Comparison of ENCODE assay signal across 10 mouse cellular contexts in genomic region chr5:139408511-139408910, GRCm38 (mm10). TPM values are rescaled to one million over a fixed set of nuclear protein-coding genes. Genes with fewer than 3 reads are reported as not detected.
DNase-seq lines count a peak whose midpoint lies in the region; ATAC-seq and TF ChIP-seq lines count a peak whose summit lies in the region.
"Had no signal": no experiment of that assay in that cellular context is flagged by ENCODE, and none has a peak within 500 bp of the region (broad histone marks: within the 10 kb centered on the region; RNA-seq: fewer than 3 reads in every experiment).

No protein-coding gene starts in this region.

- H3K27me3 ChIP-seq in hindbrain, embryonic 16.5 days (replicated peaks; ENCODE audit: control insufficient read depth, insufficient read depth, low read length), result no peaks in the 10 kb centered on the region
- no peaks in the 10 kb centered on the region for H3K27me3 ChIP-seq in hindbrain, embryonic 14.5 days (ENCODE audit: control insufficient read depth, insufficient read depth, low read length)
- no peaks in the 10 kb centered on the region for H3K27me3 ChIP-seq in limb, embryonic 14.5 days (ENCODE audit: control insufficient read depth, insufficient read depth, low read length)

- H3K27ac ChIP-seq in hindbrain, embryonic 16.5 days (ENCODE audit: low read depth, low read length), result no peak overlapping the region
- H3K27ac ChIP-seq in hindbrain, embryonic 14.5 days, result no peak overlapping the region
- no peak overlapping the region for H3K27ac ChIP-seq in limb, embryonic 14.5 days (replicated peaks; ENCODE audit: low read depth, low read length)

- TF ChIP-seq POLR2A in limb, embryonic 14.5 days (IDR thresholded peaks at IDR 0.05; ENCODE audit: borderline replicate concordance, extremely low read depth, insufficient read depth, insufficient read length), result no peak

- 74% methylated on average over 7 of the region's 7 CpGs for WGBS in hindbrain, embryonic 16.5 days
- 87% methylated on average over 7 of the region's 7 CpGs for WGBS in hindbrain, embryonic 14.5 days
- 77% methylated on average over 7 of the region's 7 CpGs for WGBS in limb, embryonic 14.5 days

- no peak for ATAC-seq in hindbrain, embryonic 16.5 days
- no peak for ATAC-seq in hindbrain, embryonic 14.5 days (ENCODE audit: low FRiP score)
- no peak for ATAC-seq in limb, embryonic 14.5 days (ENCODE audit: low FRiP score, low read depth)

- H3K4me1 ChIP-seq in hindbrain, embryonic 16.5 days (ENCODE audit: control insufficient read depth, insufficient read depth, low read depth, low read length), result peaks cover 5% of the 10 kb centered on the region
- H3K4me1 ChIP-seq in hindbrain, embryonic 14.5 days (replicated peaks; ENCODE audit: control insufficient read depth, insufficient read depth, low read length), result no peaks in the 10 kb centered on the region; the same call in 1 of the 2 replicates
- peaks cover 22% of the 10 kb centered on the region for H3K4me1 ChIP-seq in limb, embryonic 14.5 days (ENCODE audit: control insufficient read depth, insufficient read depth, low read length)

- no peaks in the 10 kb centered on the region for H3K9me3 ChIP-seq in hindbrain, embryonic 16.5 days (ENCODE audit: control insufficient read depth, low read length)
- no peaks in the 10 kb centered on the region for H3K9me3 ChIP-seq in hindbrain, embryonic 14.5 days (ENCODE audit: control insufficient read depth, low read length)
- H3K9me3 ChIP-seq in limb, embryonic 14.5 days (ENCODE audit: control insufficient read depth, low read length), result no peaks in the 10 kb centered on the region

- DNase-seq in hindbrain, embryonic 14.5 days (ENCODE audit: low spot score), result no peak
- DNase-seq in right cerebral cortex, postnatal 10 days (ENCODE audit: low spot score in 2 of 2), result peak; percentile 63 to 74
- DNase-seq in right cerebral cortex, postnatal 14 days, result no peak
- peak; percentile 14 for DNase-seq in limb, embryonic 14.5 days (ENCODE audit: low spot score)
- peak; percentile 68 for DNase-seq in skeletal muscle tissue, adult 2 months (ENCODE audit: low read depth, low spot score)
- no peak for DNase-seq in urinary bladder, postnatal 4 days (ENCODE audit: low spot score in 2 of 2)
- DNase-seq in urinary bladder, postnatal 14 days (ENCODE audit: low spot score), result no peak
- DNase-seq: midbrain, embryonic 14.5 days had no signal

- no peak overlapping the region for H3K4me3 ChIP-seq in hindbrain, embryonic 16.5 days (ENCODE audit: low read length)
- H3K4me3 ChIP-seq in hindbrain, embryonic 14.5 days (replicated peaks; ENCODE audit: low read length), result no peak overlapping the region
- H3K4me3 ChIP-seq in limb, embryonic 14.5 days (replicated peaks; ENCODE audit: low read length), result no peak overlapping the region

- no peak overlapping the region for H3K4me2 ChIP-seq in hindbrain, embryonic 16.5 days (ENCODE audit: low read length)
- H3K4me2 ChIP-seq in hindbrain, embryonic 14.5 days (replicated peaks), result no peak overlapping the region
- H3K4me2 ChIP-seq in limb, embryonic 14.5 days (replicated peaks; ENCODE audit: low read depth, low read length, severe bottlenecking), result no peak overlapping the region

- H3K9ac ChIP-seq in hindbrain, embryonic 16.5 days (ENCODE audit: low read depth, low read length), result peak overlapping the region; percentile 13; the same call in 1 of the 2 replicates
- H3K9ac ChIP-seq in hindbrain, embryonic 14.5 days, result no peak overlapping the region
- no peak overlapping the region for H3K9ac ChIP-seq in limb, embryonic 14.5 days (ENCODE audit: low read depth, low read length, severe bottlenecking)

- no peaks in the 10 kb centered on the region for H3K36me3 ChIP-seq in hindbrain, embryonic 16.5 days (ENCODE audit: control insufficient read depth, insufficient read depth, low read length)
- H3K36me3 ChIP-seq in hindbrain, embryonic 14.5 days (replicated peaks; ENCODE audit: control insufficient read depth, insufficient read depth), result no peaks in the 10 kb centered on the region
- no peaks in the 10 kb centered on the region for H3K36me3 ChIP-seq in limb, embryonic 14.5 days (ENCODE audit: control insufficient read depth, insufficient read depth, low read length)

RNA-seq across cellular contexts. Expression of gene C130050O18Rik, which starts 3.4 kb away (rescaled TPM):
- polyA plus RNA-seq in hindbrain, embryonic 16.5 days (2015; fragmentation: Nextera tagmentation; extraction: Ambion mirVana), result 0.26 and 0.64 TPM in 2 replicates
- 0.26 and 0.32 TPM in 2 replicates for polyA plus RNA-seq in hindbrain, embryonic 14.5 days (2014; fragmentation: Nextera tagmentation; extraction: Ambion mirVana)
- 9.1 and 10.6 TPM in 2 replicates for polyA plus RNA-seq in limb, embryonic 14.5 days (2012; rRNA removed)
- polyA plus RNA-seq in limb, embryonic 14.5 days (2014; fragmentation: Nextera tagmentation; extraction: Ambion mirVana), result 6.4 and 7.5 TPM in 2 replicates

RNA-seq across cellular contexts. Expression of gene Gper1, which starts 14.4 kb away (rescaled TPM):
- 7.8 and 9.4 TPM in 2 replicates for polyA plus RNA-seq in hindbrain, embryonic 16.5 days (2015; fragmentation: Nextera tagmentation; extraction: Ambion mirVana)
- 7.5 TPM in 2 replicates for polyA plus RNA-seq in hindbrain, embryonic 14.5 days (2014; fragmentation: Nextera tagmentation; extraction: Ambion mirVana)
- polyA plus RNA-seq in limb, embryonic 14.5 days (2012; rRNA removed), result 4.7 and 5.7 TPM in 2 replicates
- polyA plus RNA-seq in limb, embryonic 14.5 days (2014; fragmentation: Nextera tagmentation; extraction: Ambion mirVana), result 6.4 and 6.7 TPM in 2 replicates

RNA-seq across cellular contexts. Expression of gene Gpr146, which starts 31.0 kb away (rescaled TPM):
- polyA plus RNA-seq in hindbrain, embryonic 16.5 days (2015; fragmentation: Nextera tagmentation; extraction: Ambion mirVana), result 3.1 and 4.0 TPM in 2 replicates
- 1.4 and 2.7 TPM in 2 replicates for polyA plus RNA-seq in hindbrain, embryonic 14.5 days (2014; fragmentation: Nextera tagmentation; extraction: Ambion mirVana)
- 1.9 and 2.4 TPM in 2 replicates for polyA plus RNA-seq in limb, embryonic 14.5 days (2012; rRNA removed)
- polyA plus RNA-seq in limb, embryonic 14.5 days (2014; fragmentation: Nextera tagmentation; extraction: Ambion mirVana), result 2.3 and 2.5 TPM in 2 replicates

RNA-seq across cellular contexts. Expression of gene 3110082I17Rik, which starts 51.8 kb away (rescaled TPM):
- polyA plus RNA-seq in hindbrain, embryonic 16.5 days (2015; fragmentation: Nextera tagmentation; extraction: Ambion mirVana), result 18.4 and 20.3 TPM in 2 replicates
- polyA plus RNA-seq in hindbrain, embryonic 14.5 days (2014; fragmentation: Nextera tagmentation; extraction: Ambion mirVana), result 12.7 and 13.6 TPM in 2 replicates
- 23.2 and 25.2 TPM in 2 replicates for polyA plus RNA-seq in limb, embryonic 14.5 days (2012; rRNA removed)
- 27.9 and 29.9 TPM in 2 replicates for polyA plus RNA-seq in limb, embryonic 14.5 days (2014; fragmentation: Nextera tagmentation; extraction: Ambion mirVana)

RNA-seq across cellular contexts. Expression of gene Cyp2w1, which starts 56.1 kb away (rescaled TPM):
- not detected in 2 replicates for polyA plus RNA-seq in hindbrain, embryonic 16.5 days (2015; fragmentation: Nextera tagmentation; extraction: Ambion mirVana)
- polyA plus RNA-seq in hindbrain, embryonic 14.5 days (2014; fragmentation: Nextera tagmentation; extraction: Ambion mirVana), result not detected in 2 replicates
- polyA plus RNA-seq in limb, embryonic 14.5 days (2012; rRNA removed), result 29.3 and 36.2 TPM in 2 replicates
- 19.6 and 20.7 TPM in 2 replicates for polyA plus RNA-seq in limb, embryonic 14.5 days (2014; fragmentation: Nextera tagmentation; extraction: Ambion mirVana)
- polyA plus RNA-seq: gonadal fat pad, adult 2 months; midbrain, embryonic 14.5 days had no signal

Comparison
In these comparisons a context has a peak if more than half of its experiments do, and no peak if none do; other contexts are left out.
1. DNase-seq: peak in right cerebral cortex, postnatal 10 days (2 of 2), limb, embryonic 14.5 days (single experiment) and skeletal muscle tissue, adult 2 months (single experiment); none in hindbrain, embryonic 14.5 days (single experiment), right cerebral cortex, postnatal 14 days (single experiment), urinary bladder, postnatal 4 days (0 of 2) and urinary bladder, postnatal 14 days (single experiment).